Mouse (Mus musculus): ENCODE data around the gene Neu2.

Gene Neu2

GRCm38 (mm10) chr1:87620693-87621092 is 111.0 kb downstream of the Neu2 start:
- DNase-seq, result no peak

- DNase-seq, result no peak
Measured at GRCm38 (mm10) chr1:87621146-87621857, 111.6 kb downstream of the Neu2 start.

- DNase-seq, result no peak
Measured at GRCm38 (mm10) chr1:87621858-87622279, 112.2 kb downstream of the Neu2 start.

- DNase-seq, result peak; percentile 42
Measured at GRCm38 (mm10) chr1:87623977-87624666, 114.4 kb downstream of the Neu2 start.

- DNase-seq, result no peak
Measured at GRCm38 (mm10) chr1:87624826-87625225, 115.1 kb downstream of the Neu2 start.

GRCm38 (mm10) chr1:87625254-87626025 is 115.8 kb downstream of the Neu2 start:
- no peak for DNase-seq

GRCm38 (mm10) chr1:87626344-87626743 is 116.7 kb downstream of the Neu2 start:
- DNase-seq, result peak; percentile 65

- DNase-seq, result peak; percentile 52
Measured at GRCm38 (mm10) chr1:87628085-87628484, 118.4 kb downstream of the Neu2 start.

- DNase-seq, result peak; percentile 56
Measured at GRCm38 (mm10) chr1:87631584-87631983, 121.9 kb downstream of the Neu2 start.

- DNase-seq, result peak; percentile 33
Measured at GRCm38 (mm10) chr1:87632163-87632562, 122.5 kb downstream of the Neu2 start.

GRCm38 (mm10) chr1:87636716-87637117 is 127.0 kb downstream of the Neu2 start:
- peak; percentile 87 for DNase-seq

- DNase-seq, result peak; percentile 93
Measured at GRCm38 (mm10) chr1:87637121-87637877, 127.6 kb downstream of the Neu2 start.

GRCm38 (mm10) chr1:87637878-87638600 is 128.3 kb downstream of the Neu2 start:
- DNase-seq, result no peak

GRCm38 (mm10) chr1:87639724-87640123 is 130.0 kb downstream of the Neu2 start:
- no peak for DNase-seq

GRCm38 (mm10) chr1:87640165-87640661 is 130.5 kb downstream of the Neu2 start:
- no peak for DNase-seq

GRCm38 (mm10) chr1:87643016-87643415 is 133.3 kb downstream of the Neu2 start:
- DNase-seq, result no peak

GRCm38 (mm10) chr1:87645041-87645440 is 135.4 kb downstream of the Neu2 start:
- DNase-seq, result no peak

- DNase-seq, result peak; percentile 33
Measured at GRCm38 (mm10) chr1:87645748-87646147, 136.1 kb downstream of the Neu2 start.

Measured in liver (tissue).